Mouse (Mus musculus) liver, embryonic 13.5 days (tissue): ENCODE data around the gene Tex36. TPM values are rescaled to one million over a fixed set of nuclear protein-coding genes. Genes with fewer than 3 reads are reported as not detected.

Source experiments
- ATAC-seq: fragments of 200-750 bp; cut with Nextera tagmentation; 2 replicates; pipeline ENCODE4 v1.8.0; 2017; ENCODE audit warnings: low read depth, mild to moderate bottlenecking, moderate number of reproducible peaks, moderate library complexity
- DNase-seq: peaks from one replicate; pipeline ENCODE4 v3.0.0; 2022
- H3K27ac ChIP-seq: fragments of 300-500 bp; sonication (generic); 2 replicates; pipeline ENCODE4 v1.5.1; 2015; ENCODE audit warnings: moderate library complexity, mild to moderate bottlenecking, inconsistent platforms
- H3K27me3 ChIP-seq: fragments of 300-500 bp; sonication (generic); 2 replicates; pipeline ENCODE4 v1.6.1; 2015; ENCODE audit warnings: mild to moderate bottlenecking, inconsistent platforms
- H3K36me3 ChIP-seq: fragments of 300-500 bp; sonication (generic); 2 replicates; pipeline ENCODE4 v1.6.1; 2015; ENCODE audit warnings: mild to moderate bottlenecking, inconsistent platforms
- H3K4me1 ChIP-seq: fragments of 300-500 bp; sonication (generic); replicated peaks from 2 replicates; pipeline ENCODE4 v1.6.1; 2015; ENCODE audit warnings: inconsistent platforms
- H3K4me2 ChIP-seq: fragments of 300-500 bp; sonication (generic); 2 replicates; pipeline ENCODE4 v1.6.1; 2015; ENCODE audit warnings: inconsistent platforms, mild to moderate bottlenecking, moderate library complexity
- H3K4me3 ChIP-seq: fragments of 300-500 bp; sonication (generic); replicated peaks from 2 replicates; pipeline ENCODE4 v1.5.1; 2015; ENCODE audit warnings: mild to moderate bottlenecking, inconsistent platforms
- H3K9ac ChIP-seq: fragments of 300-500 bp; sonication (generic); 2 replicates; pipeline ENCODE4 v1.6.1; 2015; ENCODE audit warnings: mild to moderate bottlenecking, inconsistent platforms
- H3K9me3 ChIP-seq: fragments of 300-500 bp; sonication (generic); replicated peaks from 2 replicates; pipeline ENCODE4 v1.6.1; 2016; ENCODE audit warnings: inconsistent platforms
- WGBS: fragments of 180-500 bp; shearing (Covaris S2); methylation state at CpG from one replicate; pipeline ENCODE4 v1.1.7; 2015; ENCODE audit not compliant: insufficient replicate concordance; 5-methylcytosine and 5-hydroxymethylcytosine counted together
- polyA plus RNA-seq: library from polyadenylated mRNA; unstranded; fragments of >200 nt; fragmentation: Nextera tagmentation; extraction: Ambion mirVana; gene quantifications from 2 replicates; pipeline ENCODE4 v1.2.1, GENCODE M21; 2015

Gene Tex36
- polyA plus RNA-seq = not detected in 2 replicates

DNA sequence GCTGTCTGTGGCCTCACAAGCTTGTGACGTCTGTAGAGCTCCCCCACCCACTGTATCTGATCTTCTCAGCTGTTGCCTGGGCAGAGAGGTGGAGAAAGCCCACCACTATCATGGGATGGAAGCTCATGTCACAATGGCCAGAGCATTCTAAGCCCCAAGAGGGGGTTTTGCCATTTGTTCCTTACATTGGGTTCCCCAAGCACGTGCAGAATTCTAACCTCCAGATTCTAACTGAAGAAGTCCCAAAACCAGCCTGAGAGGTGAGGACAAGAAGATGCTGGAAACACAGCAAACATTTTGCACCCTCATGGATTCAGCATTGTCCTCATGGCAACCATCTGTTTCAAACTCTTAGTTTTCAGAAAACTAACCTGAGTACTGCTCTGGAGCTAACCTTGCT is at the start of gene Tex36:
Tex36 (minus strand) TSS at position 101 of the 400 bp plus-strand sequence.
- 32% methylated on average over 2 of the region's 2 CpGs for WGBS
- no peak within 1 kb of the TSS for H3K27ac ChIP-seq
- H3K4me3 ChIP-seq = no peak within 1 kb of the TSS
- H3K36me3 ChIP-seq = no peaks in the 10 kb centered on the region
- no peaks in the 10 kb centered on the region for H3K27me3 ChIP-seq
- H3K4me2 ChIP-seq = no peak within 1 kb of the TSS
- no peaks in the 10 kb centered on the region for H3K9me3 ChIP-seq
- H3K9ac ChIP-seq = no peak within 1 kb of the TSS
- ATAC-seq (no peak), DNase-seq (no peak)
- H3K4me1 ChIP-seq = no peaks in the 10 kb centered on the region

DNA sequence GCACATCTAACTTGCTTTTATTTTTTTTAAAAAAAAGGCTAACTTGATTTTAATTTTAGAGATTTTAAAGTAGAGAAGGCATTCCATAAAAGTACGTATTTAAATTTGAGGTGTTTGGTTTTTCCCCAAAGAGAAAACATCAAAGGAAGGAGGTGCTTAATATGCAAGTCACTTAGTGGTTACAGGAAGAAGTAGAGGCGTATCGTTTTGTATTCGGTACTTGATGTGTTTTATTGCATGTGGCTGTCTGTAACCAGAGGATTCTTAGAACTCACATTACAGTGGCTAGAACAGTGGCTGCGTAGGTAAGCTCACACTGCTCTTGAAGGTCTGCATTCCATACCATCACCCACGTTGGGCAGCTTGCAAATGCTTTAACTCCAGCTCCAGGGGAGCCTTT is 43.8 kb upstream of the Tex36 start:
- no peak for ATAC-seq
- no peaks in the 10 kb centered on the region for H3K4me1 ChIP-seq

DNA sequence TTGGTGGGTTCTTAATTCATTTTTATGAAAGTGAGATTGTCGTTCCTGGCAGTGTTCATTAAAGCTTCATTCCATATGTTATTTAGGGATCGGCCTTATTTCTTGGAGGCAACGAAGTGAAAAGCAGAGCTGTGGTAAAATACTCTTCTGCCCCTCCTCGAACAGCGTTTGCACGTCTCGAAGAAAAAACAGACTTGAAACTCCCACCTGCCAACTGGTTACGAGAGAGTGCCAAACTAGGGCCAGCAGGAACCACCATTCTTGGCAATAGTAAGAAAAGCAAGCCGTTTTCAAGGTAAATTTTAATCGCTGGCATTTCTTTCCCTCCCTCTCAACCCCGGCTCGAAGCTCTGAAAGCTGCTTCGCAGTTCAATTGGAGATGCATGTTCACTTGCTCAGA is 36.9 kb upstream of the Tex36 start:
- Histone ChIP-seq H3K4me3 (peak overlapping the region; percentile 97), H3K4me2 (peak overlapping the region; percentile 98), H3K27me3 (no peaks in the 10 kb centered on the region), H3K27ac (no peak overlapping the region), H3K36me3 (peaks cover 41% of the 10 kb centered on the region), H3K4me1 (peaks cover 17% of the 10 kb centered on the region), H3K9ac (peak overlapping the region; percentile 96), H3K9me3 (no peaks in the 10 kb centered on the region)
- DNase-seq = no peak
- 85% methylated on average over 13 of the region's 13 CpGs for WGBS
- no peak for ATAC-seq

More for the DNA sequence above, 43.8 kb upstream of the Tex36 start:
- Histone ChIP-seq H3K27ac (no peak overlapping the region), H3K27me3 (no peaks in the 10 kb centered on the region), H3K9ac (no peak overlapping the region), H3K4me2 (no peak overlapping the region), H3K36me3 (peaks cover 89% of the 10 kb centered on the region), H3K4me3 (no peak overlapping the region), H3K9me3 (no peaks in the 10 kb centered on the region)
- 91% methylated on average over 6 of the region's 6 CpGs for WGBS
- DNase-seq = no peak

DNA sequence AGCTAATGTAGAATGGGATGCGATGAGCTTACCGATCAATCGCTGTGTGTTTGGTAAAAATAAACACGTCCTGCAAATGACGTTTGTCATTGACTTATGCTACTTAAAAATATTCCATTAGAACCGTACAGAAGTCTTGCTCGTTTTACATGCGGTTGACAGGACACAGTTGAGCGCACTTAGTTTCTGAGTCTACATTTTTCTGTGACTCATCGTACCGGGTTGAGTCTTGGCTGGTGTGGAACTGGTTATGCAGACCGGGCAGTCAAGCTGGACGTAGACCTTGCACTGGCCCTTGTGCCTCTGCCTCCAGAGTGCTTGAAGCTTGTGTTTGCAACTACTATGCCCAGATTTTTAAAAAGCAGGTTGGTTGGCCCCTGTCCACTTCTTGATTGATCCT is 36.3 kb upstream of the Tex36 start:
- WGBS = 5% methylated on average over 13 of the region's 13 CpGs
- ATAC-seq = no peak
- Histone ChIP-seq H3K27me3 (no peaks in the 10 kb centered on the region), H3K4me1 (peaks cover 17% of the 10 kb centered on the region), H3K36me3 (peaks cover 36% of the 10 kb centered on the region), H3K27ac (peak overlapping the region; percentile 87), H3K9me3 (no peaks in the 10 kb centered on the region), H3K4me2 (peak overlapping the region; percentile 98), H3K9ac (peak overlapping the region; percentile 96), H3K4me3 (peak overlapping the region; percentile 97)
- peak; percentile 3 for DNase-seq

DNA sequence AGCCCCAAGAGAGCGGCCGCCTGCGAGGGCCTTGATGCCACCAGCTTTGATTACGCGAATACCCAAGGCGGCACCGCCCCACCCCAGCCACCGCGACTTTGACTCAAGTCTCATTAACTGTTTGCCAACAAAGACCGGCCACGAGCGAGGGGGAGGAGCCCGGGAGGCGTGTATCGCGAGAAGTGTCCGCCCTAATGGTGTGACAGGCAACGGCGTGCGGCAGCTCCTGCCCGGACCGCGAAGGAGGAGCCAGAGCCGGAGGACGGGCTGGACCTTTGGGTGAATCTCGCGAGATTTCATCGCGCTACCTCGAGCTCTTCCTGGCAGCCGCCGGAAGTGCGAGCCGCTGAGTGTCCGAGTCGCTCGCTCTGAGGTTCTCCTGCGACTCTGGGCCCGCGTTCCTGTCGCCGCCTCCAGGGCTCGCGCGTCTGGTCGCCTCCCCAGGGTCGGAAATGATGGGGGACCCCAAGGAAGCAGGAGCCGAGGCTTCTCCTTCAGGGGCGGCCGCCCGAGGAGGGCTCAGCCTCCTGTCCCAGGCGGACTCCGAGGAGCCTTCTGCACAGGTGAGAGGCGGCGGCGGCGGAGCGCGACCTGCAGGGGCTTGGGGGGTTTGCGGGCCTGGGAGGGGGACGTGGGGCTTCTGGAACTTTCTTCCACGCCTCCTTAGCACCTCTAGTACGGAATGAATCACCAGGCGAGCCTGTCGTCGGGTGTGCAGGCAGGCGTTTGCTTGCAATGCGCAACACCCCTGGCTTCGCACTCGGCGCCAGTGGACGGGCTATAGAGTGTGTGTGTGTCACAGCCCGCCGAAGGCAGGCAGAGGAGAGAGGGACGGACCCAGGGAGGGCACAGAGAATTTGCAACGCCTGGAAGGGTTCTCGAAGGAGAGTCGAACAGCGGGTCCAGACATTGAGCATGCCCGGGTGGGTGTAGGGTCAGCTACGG is 35.7 kb upstream of the Tex36 start, which contains the start of gene Edrf1:
Edrf1 (plus strand) TSS at position 183 of the 945 bp plus-strand sequence.
- Histone ChIP-seq H3K36me3 (peaks cover 29% of the 10 kb centered on the region), H3K27ac (peak within 1 kb of the TSS; percentile 89), H3K4me3 (peak within 1 kb of the TSS; percentile 97), H3K9ac (peak within 1 kb of the TSS; percentile 96), H3K9me3 (no peaks in the 10 kb centered on the region), H3K4me1 (peaks cover 17% of the 10 kb centered on the region), H3K27me3 (no peaks in the 10 kb centered on the region), H3K4me2 (peak within 1 kb of the TSS; percentile 98)
- ATAC-seq = peak; percentile 98
- under 1% methylated on average over 81 of the region's 81 CpGs for WGBS
- DNase-seq = peak; percentile 99

DNA sequence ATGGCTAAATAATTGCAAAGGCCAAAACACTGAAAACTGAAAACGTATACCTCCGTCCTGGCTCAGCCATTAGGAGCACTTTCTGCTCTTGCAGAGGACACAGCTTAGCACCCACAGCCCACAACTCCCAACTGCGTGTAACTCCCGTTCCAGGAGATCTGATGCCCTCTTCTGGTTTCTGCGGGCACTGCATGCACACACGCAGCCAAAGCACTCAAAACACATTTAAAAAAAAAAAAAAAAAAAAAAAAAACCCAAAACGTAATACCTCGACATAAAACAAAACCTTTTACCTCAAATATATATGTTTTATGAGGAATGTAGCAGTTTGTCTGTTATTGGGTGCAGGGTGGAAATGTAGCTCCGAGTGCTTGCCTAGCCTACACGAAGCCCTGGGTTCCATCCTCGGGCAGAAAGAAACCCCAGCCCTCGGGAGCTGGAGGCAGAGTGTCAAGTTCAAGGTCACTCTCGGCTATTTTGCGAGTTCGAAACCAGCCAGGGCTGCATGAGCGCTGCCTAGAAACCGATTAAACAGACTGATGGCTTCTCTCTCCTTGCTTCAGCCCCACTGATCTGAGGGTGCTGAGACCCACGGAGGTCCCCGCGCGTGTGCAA is 34.9 kb upstream of the Tex36 start:
- H3K27me3 ChIP-seq = no peaks in the 10 kb centered on the region
- H3K9me3 ChIP-seq = no peaks in the 10 kb centered on the region
- H3K4me1 ChIP-seq = peaks cover 17% of the 10 kb centered on the region
- peak overlapping the region; percentile 78 for H3K9ac ChIP-seq
- H3K36me3 ChIP-seq = peaks cover 21% of the 10 kb centered on the region
- peak overlapping the region; percentile 97 for H3K4me3 ChIP-seq
- 1% methylated on average over 21 of the region's 21 CpGs for WGBS
- peak; percentile 3 for ATAC-seq
- H3K27ac ChIP-seq = peak overlapping the region; percentile 89
- peak overlapping the region; percentile 98 for H3K4me2 ChIP-seq
- peak; percentile 72 for DNase-seq

DNA sequence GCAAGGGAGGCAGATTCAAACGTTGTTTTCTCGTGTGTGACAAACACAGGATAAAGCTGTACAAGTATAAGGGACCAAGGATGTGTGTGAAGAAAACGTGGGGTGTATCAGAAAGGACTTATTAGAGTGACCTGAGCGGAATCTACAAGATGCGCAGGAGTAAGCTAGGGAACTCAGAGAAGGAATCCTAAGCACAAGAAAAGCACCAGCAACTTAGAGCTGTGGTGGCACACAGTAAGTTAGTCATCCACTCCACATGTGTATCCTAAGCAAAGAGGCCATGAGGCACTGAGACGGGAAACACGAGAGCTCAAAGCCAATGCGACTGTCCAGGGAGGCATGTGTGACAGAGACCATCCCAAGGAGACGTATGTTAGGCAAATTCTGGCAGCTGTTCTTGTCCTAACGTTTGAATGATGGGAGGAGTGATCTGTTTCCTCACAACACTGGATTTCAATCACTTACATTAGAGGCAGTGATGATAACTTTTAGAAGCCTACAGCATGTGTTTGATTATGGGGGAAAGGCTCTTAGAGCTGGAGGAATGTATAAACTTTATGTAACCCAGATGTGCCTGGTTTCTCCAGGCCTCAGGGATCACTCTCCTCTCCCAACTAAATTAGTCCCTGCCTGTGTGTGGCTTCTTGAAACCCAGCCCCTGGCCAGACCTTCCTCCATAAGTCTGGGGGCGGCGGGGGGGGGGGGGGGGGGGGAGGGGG is 33.1 kb upstream of the Tex36 start:
- no peak overlapping the region for H3K4me3 ChIP-seq
- DNase-seq (no peak), ATAC-seq (no peak)
- no peak overlapping the region for H3K9ac ChIP-seq
- peaks cover 9% of the 10 kb centered on the region for H3K36me3 ChIP-seq
- H3K4me1 ChIP-seq = peaks cover 17% of the 10 kb centered on the region
- no peak overlapping the region for H3K4me2 ChIP-seq
- no peaks in the 10 kb centered on the region for H3K9me3 ChIP-seq
- 59% methylated on average over 10 of the region's 12 CpGs for WGBS
- 0 out of 2 replicates have a peak, but pooled peaks cover 2% of the 10 kb centered on the region for H3K27me3 ChIP-seq
- no peak overlapping the region for H3K27ac ChIP-seq

DNA sequence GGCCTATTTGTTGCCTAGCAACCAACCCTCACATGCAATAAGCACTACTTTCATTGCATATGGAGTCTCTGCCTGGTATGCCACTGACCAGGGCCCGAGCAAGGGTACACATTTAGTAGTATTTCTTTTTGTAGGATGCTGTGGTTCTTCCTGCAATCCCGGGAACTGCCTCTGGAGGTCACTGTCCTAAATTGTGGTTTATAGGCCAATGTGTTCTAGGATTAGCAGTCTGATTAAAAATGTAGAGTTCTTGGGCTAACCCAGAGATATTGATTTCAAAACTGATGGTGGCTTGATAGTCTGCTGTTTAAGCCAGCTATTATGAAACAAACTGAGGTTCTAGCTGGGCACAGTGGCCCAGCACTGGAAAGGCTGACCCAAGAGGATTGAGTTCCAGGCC is 30.5 kb upstream of the Tex36 start:
- no peak overlapping the region for H3K4me2 ChIP-seq
- no peak overlapping the region for H3K27ac ChIP-seq
- no peak overlapping the region for H3K9ac ChIP-seq
- no peaks in the 10 kb centered on the region for H3K9me3 ChIP-seq
- H3K4me1 ChIP-seq = peaks cover 3% of the 10 kb centered on the region; the same call in 1 of the 2 replicates
- no peak overlapping the region for H3K4me3 ChIP-seq
- H3K27me3 ChIP-seq = 0 out of 2 replicates have a peak, but pooled peaks cover 2% of the 10 kb centered on the region
- DNase-seq (peak; percentile 27), ATAC-seq (no peak)
- H3K36me3 ChIP-seq = no peaks in the 10 kb centered on the region
- WGBS = 15% methylated on average over 2 of the region's 2 CpGs

DNA sequence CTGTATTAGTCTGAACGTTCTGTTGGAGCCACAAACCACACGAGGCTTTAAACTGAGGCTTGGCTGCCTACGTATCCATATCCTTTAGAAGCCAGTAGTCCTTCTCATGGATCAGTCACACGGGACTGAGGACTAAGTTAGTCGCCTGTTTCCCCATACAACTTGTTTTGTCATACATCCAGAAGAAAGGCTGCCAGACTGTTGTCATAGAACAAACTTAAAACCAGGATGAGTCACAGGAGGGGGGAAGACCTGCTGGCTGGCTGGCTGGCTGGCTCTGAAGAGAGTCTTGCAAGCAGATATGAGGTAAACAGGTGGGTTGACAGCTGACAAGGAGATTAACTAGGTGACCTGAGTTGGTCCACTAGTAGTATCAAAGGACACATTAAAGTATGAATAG is 28.9 kb upstream of the Tex36 start:
- Histone ChIP-seq H3K4me1 (no peaks in the 10 kb centered on the region), H3K9ac (no peak overlapping the region), H3K4me3 (no peak overlapping the region), H3K4me2 (no peak overlapping the region), H3K9me3 (no peaks in the 10 kb centered on the region), H3K27ac (no peak overlapping the region), H3K27me3 (0 out of 2 replicates have a peak, but pooled peaks cover 2% of the 10 kb centered on the region), H3K36me3 (no peaks in the 10 kb centered on the region)
- 58% methylated on average over 5 of the region's 5 CpGs for WGBS
- no peak for ATAC-seq
- DNase-seq = no peak

DNA sequence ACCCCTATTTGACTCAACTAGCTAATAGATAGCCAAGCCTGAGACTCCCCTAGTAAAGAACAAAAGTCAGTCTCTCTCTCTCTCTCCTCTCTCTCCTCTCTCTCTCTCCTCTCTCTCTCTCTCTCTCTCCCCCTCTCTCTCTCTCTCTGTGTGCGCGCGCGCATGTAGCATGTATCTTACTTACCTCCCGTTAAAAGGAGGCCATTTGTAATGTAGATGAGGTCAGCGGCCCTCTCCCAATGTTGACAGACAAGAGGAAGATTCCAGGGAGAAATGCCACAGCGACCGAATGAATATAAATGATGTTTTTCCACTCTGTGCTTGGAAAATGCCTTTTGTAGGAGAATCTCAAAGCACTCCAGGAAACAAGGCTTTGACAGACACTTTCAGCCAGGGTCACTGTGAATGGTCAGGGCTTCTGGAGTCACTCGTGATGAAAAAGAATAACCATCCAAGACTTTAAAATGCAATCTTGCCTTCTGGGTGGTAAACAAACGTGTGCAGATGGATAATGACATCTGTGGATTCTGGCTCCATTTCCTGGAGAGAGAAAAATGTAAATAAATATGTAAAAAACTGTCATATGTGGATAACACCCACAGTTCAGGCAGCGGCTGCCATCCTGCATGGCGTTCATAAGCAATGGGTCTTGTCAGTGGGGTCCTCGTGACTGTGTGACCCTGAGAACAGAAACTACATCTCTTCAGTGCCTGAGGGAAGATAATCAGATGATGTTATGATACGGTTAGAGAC is 25.4 kb upstream of the Tex36 start:
- DNase-seq = no peak
- H3K9ac ChIP-seq = no peak overlapping the region
- no peak overlapping the region for H3K4me2 ChIP-seq
- no peak overlapping the region for H3K27ac ChIP-seq
- no peaks in the 10 kb centered on the region for H3K36me3 ChIP-seq
- H3K9me3 ChIP-seq = no peaks in the 10 kb centered on the region
- H3K27me3 ChIP-seq = 0 out of 2 replicates have a peak, but pooled peaks cover 2% of the 10 kb centered on the region
- WGBS = 63% methylated on average over 14 of the region's 14 CpGs
- no peaks in the 10 kb centered on the region for H3K4me1 ChIP-seq
- no peak overlapping the region for H3K4me3 ChIP-seq
- ATAC-seq = no peak
